Mouse (Mus musculus) forebrain, embryonic 11.5 days (tissue): Measurements from ENCODE around the gene Hspa8. TPM values are rescaled to one million over a fixed set of nuclear protein-coding genes. Genes with fewer than 3 reads are reported as not detected.
A peak's percentile ranks its signal among the peaks of the same experiment; 100 is the strongest.
"Not testable (repeated sequence)": the region's sequence is repeated elsewhere in the genome, so short reads cannot be mapped to it uniquely, and the experiment has no call there.

Experiments
- ATAC-seq: fragments of 200-750 bp; cut with Nextera tagmentation; replicated peaks from 2 replicates; pipeline ENCODE4 v1.8.0; 2017; ENCODE audit warnings: moderate TSS enrichment; ENCODE audit not compliant: low FRiP score
- DNase-seq: peaks from one replicate; pipeline ENCODE4 v3.0.0-alpha.2; 2017; ENCODE audit warnings: low spot score
- H3K27ac ChIP-seq: fragments of 300-500 bp; sonication (generic); 2 replicates; pipeline ENCODE4 v1.5.1; 2014; ENCODE audit warnings: low read depth, low read length
- H3K27me3 ChIP-seq: fragments of 300-500 bp; sonication (generic); 2 replicates; pipeline ENCODE4 v1.6.1; 2014; ENCODE audit warnings: mild to moderate bottlenecking, low read length, mixed read lengths; ENCODE audit not compliant: control insufficient read depth, insufficient read depth
- H3K36me3 ChIP-seq: fragments of 300-500 bp; sonication (generic); 2 replicates; pipeline ENCODE4 v1.6.1; 2014; ENCODE audit warnings: mild to moderate bottlenecking, low read length, moderate library complexity, mixed read lengths; ENCODE audit not compliant: control insufficient read depth, insufficient read depth
- H3K4me1 ChIP-seq: fragments of 300-500 bp; sonication (generic); replicated peaks from 2 replicates; pipeline ENCODE4 v1.6.1; 2014; ENCODE audit warnings: low read length, mixed read lengths; ENCODE audit not compliant: control insufficient read depth, insufficient read depth
- H3K4me2 ChIP-seq: fragments of 300-500 bp; sonication (generic); 2 replicates; pipeline ENCODE4 v1.6.1; 2014; ENCODE audit warnings: low read depth, mild to moderate bottlenecking, low read length, moderate library complexity, mixed read lengths; ENCODE audit not compliant: severe bottlenecking
- H3K4me3 ChIP-seq: fragments of 300-500 bp; sonication (generic); 2 replicates; pipeline ENCODE4 v1.5.1; 2014; ENCODE audit warnings: low read depth, low read length
- H3K9ac ChIP-seq: fragments of 300-500 bp; sonication (generic); 2 replicates; pipeline ENCODE4 v1.6.1; 2014; ENCODE audit warnings: low read length
- H3K9me3 ChIP-seq: fragments of 300-500 bp; sonication (generic); 2 replicates; pipeline ENCODE4 v1.6.1; 2016; ENCODE audit warnings: low read length, mixed read lengths; ENCODE audit not compliant: control insufficient read depth
- WGBS: fragments of 180-500 bp; shearing (Covaris S2); extraction: QIAGEN DNeasy Blood & Tissue Kit; methylation state at CpG from one replicate; pipeline ENCODE4 v1.1.7; 2014; 5-methylcytosine and 5-hydroxymethylcytosine counted together
- polyA plus RNA-seq: library from polyadenylated mRNA; unstranded; fragments of >200 nt; fragmentation: Nextera tagmentation; extraction: Ambion mirVana; gene quantifications from 2 replicates; pipeline ENCODE4 v1.2.1, GENCODE M21; 2014

Hspa8 gene
- polyA plus RNA-seq, 1 experiment from 2014 or later = 3,614 TPM

DNA sequence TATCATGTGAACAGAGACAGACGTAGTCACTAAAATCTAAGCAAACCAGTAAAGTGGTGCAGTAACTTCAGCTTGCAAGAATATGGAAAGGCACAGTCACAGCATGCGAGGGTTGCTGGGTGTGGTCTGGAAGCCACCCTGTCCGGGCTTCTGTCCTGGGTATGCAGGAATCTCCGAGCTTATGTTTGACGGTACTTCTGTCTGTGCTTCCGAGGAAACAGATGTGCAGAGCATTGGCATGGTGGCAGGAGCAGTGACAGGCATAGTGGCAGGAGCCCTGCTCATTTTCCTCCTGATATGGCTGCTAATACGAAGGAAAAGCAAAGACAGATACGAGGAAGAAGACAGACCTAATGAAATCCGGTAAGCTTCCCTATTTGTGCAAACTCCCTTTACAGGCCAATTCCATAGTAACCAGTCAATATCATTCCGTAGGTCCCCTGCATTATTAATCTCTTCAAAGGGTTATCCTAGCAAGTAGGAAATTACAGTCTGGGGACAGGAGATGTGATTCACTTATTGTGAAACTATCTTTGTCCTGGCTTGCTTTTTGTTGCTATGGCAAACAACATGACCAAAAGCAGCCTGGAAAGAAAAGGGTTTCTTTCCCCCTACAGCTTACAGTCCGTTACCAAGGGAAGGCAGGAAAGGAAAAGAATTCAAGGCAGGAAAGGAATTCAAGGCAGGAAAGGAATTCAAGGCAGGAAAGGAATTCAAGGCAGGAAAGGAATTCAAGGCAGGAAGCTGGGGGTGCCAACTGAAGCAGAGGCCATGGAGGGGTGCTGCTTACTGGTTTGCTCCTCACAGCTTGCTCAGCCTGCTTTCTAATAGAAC lies 19.7 kb upstream of the Hspa8 start:
- 79% methylated on average over 11 of the region's 11 CpGs for WGBS
- ATAC-seq (no peak), DNase-seq (no peak)
- Histone ChIP-seq H3K9me3 (no peaks in the 10 kb centered on the region), H3K4me3 (no peak overlapping the region), H3K27ac (no peak overlapping the region), H3K27me3 (peaks cover 4% of the 10 kb centered on the region; the same call in 1 of the 2 replicates), H3K9ac (no peak overlapping the region), H3K4me1 (peaks cover 8% of the 10 kb centered on the region; the same call in 1 of the 2 replicates), H3K36me3 (no peaks in the 10 kb centered on the region), H3K4me2 (no peak overlapping the region)

DNA sequence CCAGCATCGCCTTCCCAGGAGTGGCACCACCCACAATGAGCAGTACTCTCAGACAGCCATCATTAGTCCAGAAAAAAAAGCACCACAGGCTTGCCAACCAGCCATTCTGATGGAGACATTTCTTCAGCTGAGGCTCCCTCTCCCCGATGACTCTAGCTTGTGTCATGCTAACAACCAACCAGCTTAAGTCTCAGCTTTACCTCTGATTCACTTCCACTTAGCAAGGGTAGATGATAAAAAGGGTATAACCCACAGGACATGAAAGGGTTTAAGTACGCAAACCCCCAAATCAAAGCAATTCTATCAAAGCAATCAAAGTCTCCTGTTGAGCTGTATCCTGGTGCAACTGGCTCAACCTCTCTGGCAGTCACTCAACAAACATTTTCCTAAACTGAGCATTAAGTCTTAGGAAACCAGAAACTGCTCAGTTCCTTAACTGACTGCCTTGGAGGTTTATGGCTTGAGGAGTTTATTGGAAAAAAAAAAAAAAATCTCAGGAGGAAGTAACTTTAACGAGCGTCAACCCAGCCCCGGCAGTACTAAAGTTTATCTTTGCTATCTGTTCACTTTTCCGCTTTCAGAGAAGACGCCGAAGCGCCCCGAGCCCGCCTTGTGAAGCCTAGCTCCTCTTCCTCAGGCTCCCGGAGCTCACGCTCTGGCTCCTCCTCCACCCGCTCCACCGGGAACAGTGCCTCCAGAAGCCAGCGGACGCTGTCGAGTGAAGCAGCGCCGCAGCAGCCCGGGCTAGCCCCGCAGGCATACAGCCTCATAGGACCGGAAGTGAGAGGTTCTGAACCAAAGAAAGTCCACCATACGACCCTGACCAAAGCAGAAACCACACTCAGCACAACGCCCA lies 18.8 kb upstream of the Hspa8 start:
- no peak for ATAC-seq
- Histone ChIP-seq H3K27ac (no peak overlapping the region), H3K27me3 (peaks cover 4% of the 10 kb centered on the region; the same call in 1 of the 2 replicates), H3K4me1 (peaks cover 8% of the 10 kb centered on the region; the same call in 1 of the 2 replicates), H3K9me3 (no peaks in the 10 kb centered on the region), H3K4me3 (no peak overlapping the region), H3K4me2 (peak overlapping the region; percentile 15; the same call in 1 of the 2 replicates), H3K9ac (no peak overlapping the region), H3K36me3 (no peaks in the 10 kb centered on the region)
- WGBS = 31% methylated on average over 26 of the region's 26 CpGs
- peak; percentile 62 for DNase-seq

DNA sequence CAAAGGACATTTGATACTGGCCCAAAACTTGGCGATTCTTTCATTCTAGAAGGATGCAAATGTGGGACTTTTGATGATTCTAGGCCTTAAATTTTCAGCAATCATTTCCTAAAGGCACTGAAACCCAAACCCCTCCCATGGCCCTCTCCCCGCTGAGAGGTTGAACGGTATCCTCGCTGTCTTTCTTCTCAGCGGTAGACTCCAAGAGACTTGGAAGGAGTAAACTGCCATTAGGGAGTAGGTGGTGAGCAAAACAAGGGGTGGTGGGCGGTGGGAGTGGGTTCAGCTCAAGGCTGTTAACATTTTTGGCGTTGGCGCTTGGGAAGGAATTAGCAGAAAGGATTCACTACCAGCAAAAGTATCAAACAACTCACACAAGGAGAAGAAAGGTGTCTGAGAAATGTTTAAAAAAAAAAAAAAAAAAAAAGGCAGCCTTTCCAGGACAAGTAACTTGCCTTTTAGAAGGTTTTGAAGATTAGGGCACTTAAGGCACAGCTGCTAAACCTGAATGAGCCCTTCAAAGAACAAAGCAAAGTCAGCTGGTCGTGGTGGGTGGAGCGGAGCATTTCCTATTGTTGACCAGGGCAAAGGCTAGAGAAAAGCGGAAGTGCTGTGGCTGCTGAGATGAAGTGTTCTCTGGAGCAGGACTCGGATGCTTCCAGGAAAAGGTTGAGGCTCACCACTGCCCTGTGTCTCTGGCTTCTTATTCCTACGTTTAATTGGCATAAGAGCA lies 17.0 kb upstream of the Hspa8 start:
- H3K9me3 ChIP-seq = no peaks in the 10 kb centered on the region
- H3K4me2 ChIP-seq = peak overlapping the region; percentile 37; the same call in 1 of the 2 replicates
- peak; percentile 64 for DNase-seq
- H3K4me3 ChIP-seq = no peak overlapping the region
- H3K4me1 ChIP-seq = peaks cover 8% of the 10 kb centered on the region; the same call in 1 of the 2 replicates
- H3K27me3 ChIP-seq = peaks cover 4% of the 10 kb centered on the region; the same call in 1 of the 2 replicates
- peak overlapping the region; percentile 69 for H3K27ac ChIP-seq
- H3K9ac ChIP-seq = peak overlapping the region; percentile 43; the same call in 1 of the 2 replicates
- 8% methylated on average over 13 of the region's 13 CpGs for WGBS
- H3K36me3 ChIP-seq = no peaks in the 10 kb centered on the region
- ATAC-seq = peak; percentile 58; the same call in 1 of the 2 replicates

DNA sequence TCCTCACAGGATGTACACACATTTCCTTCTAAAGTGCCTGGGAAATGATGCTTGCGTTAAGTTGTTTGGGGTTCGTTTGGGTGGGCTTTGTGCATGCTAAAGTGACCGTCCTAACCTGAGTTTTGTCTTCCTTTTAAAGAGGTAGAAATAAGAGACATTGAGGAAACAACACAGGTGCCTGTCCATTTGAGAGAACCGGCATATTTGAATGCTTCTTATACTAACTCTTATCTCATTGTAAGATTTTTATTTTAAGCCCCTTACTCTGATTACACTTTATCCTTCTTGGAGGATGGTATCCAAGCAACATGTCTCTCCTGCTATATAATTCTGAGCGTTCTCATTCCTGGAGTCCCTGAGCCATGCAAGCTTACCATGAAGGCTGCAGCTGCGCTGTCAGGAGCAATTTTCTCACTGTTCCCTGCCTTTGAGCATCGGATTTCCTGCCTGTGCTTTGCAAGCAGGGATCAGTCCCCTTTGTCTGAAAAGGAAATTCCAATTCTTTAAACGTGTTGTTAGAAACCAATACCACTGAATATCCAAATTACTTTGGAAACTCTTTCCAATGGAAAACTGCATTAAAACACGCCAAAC lies 16.3 kb upstream of the Hspa8 start:
- Histone ChIP-seq H3K9me3 (no peaks in the 10 kb centered on the region), H3K9ac (peak overlapping the region; percentile 43; the same call in 1 of the 2 replicates), H3K27ac (peak overlapping the region; percentile 69), H3K4me3 (no peak overlapping the region), H3K36me3 (no peaks in the 10 kb centered on the region), H3K4me1 (peaks cover 8% of the 10 kb centered on the region; the same call in 1 of the 2 replicates), H3K4me2 (peak overlapping the region; percentile 37; the same call in 1 of the 2 replicates), H3K27me3 (peaks cover 4% of the 10 kb centered on the region; the same call in 1 of the 2 replicates)
- 4% methylated on average over 9 of the region's 9 CpGs for WGBS
- ATAC-seq (peak; percentile 53; the same call in 1 of the 2 replicates), DNase-seq (no peak)

DNA sequence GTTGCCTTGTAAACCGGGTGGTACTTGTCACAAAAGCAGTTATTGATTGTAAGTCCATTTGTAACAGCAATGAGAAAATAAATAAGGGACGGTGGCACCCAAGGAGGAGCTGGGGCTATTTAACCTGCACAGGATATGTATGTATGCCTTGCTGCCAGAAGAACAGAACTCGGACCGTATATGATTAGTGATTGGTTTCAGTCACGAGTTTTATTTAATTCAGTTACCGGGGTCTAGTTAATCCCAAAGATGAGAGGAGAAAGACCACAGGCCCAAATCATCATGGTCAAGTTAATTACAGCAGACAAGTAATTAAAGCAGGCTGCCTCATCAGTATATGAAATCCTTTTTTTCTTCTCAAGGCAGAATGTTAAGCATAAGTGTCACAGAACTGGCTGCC lies 15.3 kb upstream of the Hspa8 start:
- Histone ChIP-seq H3K4me3 (no peak overlapping the region), H3K4me2 (no peak overlapping the region), H3K9ac (no peak overlapping the region), H3K4me1 (peaks cover 8% of the 10 kb centered on the region; the same call in 1 of the 2 replicates), H3K9me3 (no peaks in the 10 kb centered on the region), H3K27me3 (peaks cover 4% of the 10 kb centered on the region; the same call in 1 of the 2 replicates), H3K27ac (no peak overlapping the region; the same call in 1 of the 2 replicates), H3K36me3 (no peaks in the 10 kb centered on the region)
- WGBS = 69% methylated on average over 6 of the region's 6 CpGs
- no peak for DNase-seq
- ATAC-seq = no peak

DNA sequence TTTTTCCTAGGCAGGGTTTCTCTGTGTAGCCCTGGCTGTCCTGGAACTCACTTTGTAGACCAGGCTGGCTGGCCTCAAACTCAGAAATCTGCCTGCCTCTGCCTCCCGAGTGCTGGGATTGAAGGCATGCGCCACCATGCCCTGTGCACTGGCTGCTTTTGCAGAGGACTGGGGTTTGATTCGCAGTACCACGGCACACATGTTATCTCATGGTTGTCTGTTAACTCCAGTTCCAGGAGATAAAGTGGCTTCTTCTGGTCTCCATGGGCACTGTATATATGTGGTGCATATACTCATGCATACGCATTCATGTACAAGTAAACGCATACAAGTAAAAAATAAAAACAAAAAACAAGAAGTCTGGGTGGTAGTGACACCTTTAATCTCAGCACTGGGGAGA lies 14.0 kb upstream of the Hspa8 start:
- ATAC-seq, H3K36me3 ChIP-seq, H3K4me1 ChIP-seq, H3K9me3 ChIP-seq, H3K27ac ChIP-seq, H3K4me3 ChIP-seq, DNase-seq, H3K4me2 ChIP-seq, H3K9ac ChIP-seq, H3K27me3 ChIP-seq: not testable (repeated sequence)
- WGBS = 90% methylated on average over 6 of the region's 6 CpGs

DNA sequence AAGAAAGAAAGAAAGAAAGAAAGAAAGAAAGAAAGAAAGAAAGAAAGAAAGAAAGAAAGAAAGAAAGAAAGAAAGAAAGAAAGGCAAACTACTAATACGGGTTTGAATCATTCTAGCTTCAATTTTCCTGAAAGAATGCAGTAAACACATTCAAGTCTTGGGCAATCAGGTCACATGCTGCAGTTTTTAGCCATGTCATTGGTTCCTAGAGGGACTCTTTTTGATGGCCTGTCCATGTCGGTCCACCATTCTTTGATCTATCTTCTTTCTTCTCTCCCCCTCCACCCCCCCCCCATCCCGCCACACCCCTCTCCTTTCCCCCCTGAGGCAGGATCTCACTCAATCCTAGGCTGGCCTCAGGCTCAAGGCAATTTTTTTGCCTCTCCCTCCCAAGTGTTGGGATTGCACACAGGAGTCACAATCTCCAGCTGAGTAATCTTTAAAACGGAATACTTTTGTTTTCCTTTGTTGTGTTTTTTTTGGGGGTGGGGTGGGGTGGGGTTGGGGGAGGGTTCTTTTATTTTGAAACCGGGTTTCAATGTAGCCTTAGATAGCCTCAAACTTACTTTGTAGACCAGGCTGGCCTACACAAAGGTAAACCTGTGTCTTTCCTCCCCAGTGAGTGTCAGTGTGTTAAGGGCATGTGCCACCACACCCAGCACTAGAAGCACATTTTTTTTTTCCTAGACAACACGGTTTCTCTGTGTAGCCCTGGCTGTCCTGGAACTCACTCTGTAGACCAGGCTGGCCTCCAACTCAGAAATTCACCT lies 8.7 kb upstream of the Hspa8 start:
- no peaks in the 10 kb centered on the region for H3K9me3 ChIP-seq
- H3K27me3 ChIP-seq = no peaks in the 10 kb centered on the region
- no peak for DNase-seq

More for the DNA sequence above, 8.7 kb upstream of the Hspa8 start:
- Histone ChIP-seq H3K36me3 (no peaks in the 10 kb centered on the region), H3K4me2 (no peak overlapping the region), H3K4me1 (no peaks in the 10 kb centered on the region), H3K9ac (no peak overlapping the region), H3K4me3 (no peak overlapping the region), H3K27ac (no peak overlapping the region)
- WGBS = 66% methylated on average over 6 of the region's 6 CpGs
- ATAC-seq = no peak
